Mouse (Mus musculus): ENCODE measurements around the gene Kirrel2.
A peak's percentile ranks its signal among the peaks of the same experiment; 100 is the strongest.
"Not testable (repeated sequence)": the region's sequence is repeated elsewhere in the genome, so short reads cannot be mapped to it uniquely, and the experiment has no call there.

Kirrel2 gene

GRCm38 (mm10) chr7:30457629-30458330 lies at the start of gene Kirrel2, which contains the start of gene Nphs1:
TSS of gene Kirrel2 (minus strand) at chr7:30457690.
TSS of gene Nphs1 (plus strand) at chr7:30458315.
- peak in 1 of 2 experiments; percentile 45 for DNase-seq (ENCODE audit: low spot score in 2 of 2)

DNA sequence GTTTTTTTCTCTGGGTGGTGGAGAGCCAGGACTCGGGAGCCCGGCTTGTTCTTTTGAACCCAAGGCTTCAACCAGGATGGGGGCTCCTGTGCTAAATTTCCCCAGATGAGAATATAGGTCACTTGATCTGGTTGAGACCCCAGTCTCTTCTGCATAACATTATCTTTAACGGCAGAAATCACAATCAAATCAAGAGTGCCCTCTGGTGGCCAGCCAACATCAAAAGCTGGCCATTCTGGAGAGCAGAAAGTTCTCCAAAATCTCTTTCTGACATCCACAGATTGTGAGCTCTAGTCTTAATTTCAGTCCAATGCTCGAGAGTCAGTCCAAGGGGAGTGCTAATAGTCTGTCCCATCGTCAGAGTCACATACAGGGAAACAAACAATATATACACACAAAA lies 43.7 kb upstream of the Kirrel2 start:
- DNase-seq (ENCODE audit: low spot score in 2 of 2), result not testable (repeated sequence)

DNA sequence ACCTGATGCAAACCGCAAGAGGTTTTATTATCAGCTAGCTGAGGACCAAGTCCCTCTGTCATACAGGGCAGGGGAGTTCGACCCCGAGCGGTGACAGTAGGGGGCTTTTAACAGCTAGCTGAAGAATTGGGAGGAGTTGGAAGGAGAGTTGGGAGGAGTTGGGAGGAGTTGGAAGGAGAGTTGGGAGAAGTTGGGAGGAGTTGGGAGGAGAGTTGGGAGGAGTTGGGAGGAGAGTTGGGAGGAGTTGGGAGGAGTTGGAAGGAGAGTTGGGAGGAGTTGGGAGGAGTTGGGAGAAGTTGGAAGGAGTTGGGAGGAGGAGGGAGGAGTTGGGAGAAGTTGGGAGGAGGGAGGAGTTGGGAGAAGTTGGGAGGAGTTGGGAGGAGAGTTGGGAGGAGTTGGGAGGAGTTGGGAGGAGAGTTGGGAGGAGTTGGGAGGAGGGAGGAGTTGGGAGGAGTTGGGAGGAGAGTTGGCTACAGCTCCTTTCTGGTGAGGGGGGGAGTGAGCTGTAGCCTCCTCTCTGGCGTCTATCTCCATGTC lies 38.1 kb upstream of the Kirrel2 start:
- not testable (repeated sequence) for DNase-seq (ENCODE audit: low spot score in 2 of 2)

DNA sequence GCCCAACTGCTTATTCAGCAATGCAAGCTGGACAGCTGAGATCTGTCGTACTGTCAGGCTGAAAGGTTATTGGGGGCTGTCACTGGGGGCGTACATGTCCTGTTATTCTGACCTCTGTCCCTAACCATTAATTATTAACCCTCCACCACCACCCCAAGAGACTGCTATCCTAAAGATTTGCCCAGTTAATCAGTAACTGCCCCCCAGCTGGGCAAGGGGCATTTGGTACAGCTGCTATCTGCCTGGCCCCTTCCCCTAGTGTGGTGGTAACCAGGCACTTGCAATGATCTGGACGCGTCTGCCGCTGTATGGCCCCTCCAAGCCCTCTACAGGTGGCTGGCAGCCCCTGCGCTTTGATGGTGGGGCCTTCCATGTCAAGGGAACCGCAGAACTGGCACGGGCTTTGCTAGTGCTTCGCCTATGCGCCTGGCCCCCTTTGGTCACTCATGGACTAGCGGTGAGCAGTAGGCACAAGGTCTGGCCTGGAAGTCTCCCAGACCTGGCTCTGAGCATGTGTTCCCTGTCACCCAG lies 36.0 kb upstream of the Kirrel2 start, which contains the start of gene Prodh2:
Gene Prodh2, plus strand, starts transcription at position 222 of the 531 bp plus-strand sequence.
- no peak for DNase-seq (ENCODE audit: low spot score in 2 of 2)

GRCm38 (mm10) chr7:30492765-30493164 lies 35.3 kb upstream of the Kirrel2 start:
- peak in 1 of 2 experiments; percentile 64 for DNase-seq (ENCODE audit: low spot score in 2 of 2)

- no peak for DNase-seq (ENCODE audit: low spot score in 2 of 2)
Measured at GRCm38 (mm10) chr7:30490957-30491307, 33.4 kb upstream of the Kirrel2 start.

DNA sequence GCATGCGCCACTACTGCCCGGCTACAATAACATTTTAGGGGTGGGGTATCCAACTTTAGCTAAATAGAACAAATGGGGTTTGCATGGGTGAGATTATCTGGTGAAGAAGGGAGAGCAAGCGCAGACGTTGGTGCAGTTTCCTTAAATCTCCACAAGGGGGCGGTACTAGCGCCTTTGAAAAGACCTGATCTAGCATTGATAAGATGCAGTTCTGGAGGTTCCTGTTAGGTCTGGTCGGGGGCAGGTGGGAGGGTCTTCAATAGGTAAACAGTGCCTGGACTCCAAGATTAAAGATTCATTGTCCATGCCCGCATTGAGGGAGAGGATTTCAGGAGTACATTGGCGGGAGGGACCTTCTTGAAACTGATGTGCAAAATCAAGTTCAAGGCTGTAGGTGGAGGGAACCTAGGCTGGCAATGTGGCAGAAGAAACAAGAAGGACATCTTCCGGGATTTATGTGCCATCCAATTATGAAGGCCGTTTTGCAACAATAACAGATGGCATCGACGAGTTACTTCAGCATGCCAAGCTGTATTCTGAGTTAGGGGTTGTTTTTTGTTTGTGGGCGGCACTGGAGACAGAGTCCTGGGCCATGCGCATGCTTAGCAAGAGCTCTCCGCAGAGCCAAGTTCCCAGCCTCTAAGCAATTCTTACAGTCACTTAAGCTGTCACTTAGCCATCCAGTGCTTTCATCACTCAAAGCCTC lies 32.9 kb upstream of the Kirrel2 start:
- peak in 1 of 2 experiments; percentile 51 for DNase-seq (ENCODE audit: low spot score in 2 of 2)

- DNase-seq (ENCODE audit: low spot score in 2 of 2), result no peak
Measured at GRCm38 (mm10) chr7:30484250-30484649, 26.8 kb upstream of the Kirrel2 start.

- peak in 1 of 2 experiments; percentile 35 for DNase-seq (ENCODE audit: low spot score in 2 of 2)
Measured at GRCm38 (mm10) chr7:30477415-30478381, 20.2 kb upstream of the Kirrel2 start.

- DNase-seq (ENCODE audit: low spot score in 2 of 2), result not testable (repeated sequence)
Measured at GRCm38 (mm10) chr7:30476136-30476535, 18.6 kb upstream of the Kirrel2 start.

DNA sequence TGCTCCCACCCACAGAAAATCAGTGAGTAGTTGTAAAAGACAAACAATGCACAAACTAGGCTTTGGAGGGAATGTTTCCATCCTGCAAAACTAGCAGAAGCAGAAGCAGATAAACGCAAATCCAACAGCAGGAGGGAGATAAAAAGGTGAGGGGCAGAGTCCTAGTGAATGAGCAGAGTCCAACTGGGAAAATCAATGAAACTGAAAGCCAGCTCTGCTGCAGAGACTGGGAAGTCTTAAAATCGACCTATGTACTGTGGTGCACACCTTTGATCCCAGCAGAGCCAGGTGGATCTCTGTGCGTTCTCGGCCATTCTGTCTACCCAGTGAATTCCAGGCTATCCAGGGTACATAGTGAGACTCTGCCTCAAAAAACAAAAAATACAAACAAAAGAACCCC lies 17.5 kb upstream of the Kirrel2 start:
- DNase-seq (ENCODE audit: low spot score in 2 of 2), result no peak

DNA sequence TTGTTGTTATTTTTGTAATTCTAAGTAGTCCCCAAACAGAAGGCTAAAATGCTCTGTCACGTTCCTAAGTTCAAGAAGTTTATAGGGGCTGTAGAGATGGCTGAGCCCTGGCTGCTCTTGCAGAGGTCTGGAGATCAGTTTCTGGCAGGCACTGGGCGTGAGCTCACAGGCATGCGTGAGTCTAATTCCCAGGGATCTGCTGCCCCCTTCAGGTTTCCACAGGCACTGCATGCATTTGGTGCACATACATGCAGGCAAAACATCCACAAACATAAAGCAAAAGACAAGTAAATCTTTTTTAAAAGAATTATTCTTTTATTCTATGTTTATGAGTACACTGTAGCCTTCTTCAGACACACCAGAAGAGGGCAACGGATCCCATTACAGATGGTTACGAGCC lies 14.9 kb upstream of the Kirrel2 start:
- DNase-seq (ENCODE audit: low spot score in 2 of 2), result peak in 1 of 2 experiments; percentile 40

DNA sequence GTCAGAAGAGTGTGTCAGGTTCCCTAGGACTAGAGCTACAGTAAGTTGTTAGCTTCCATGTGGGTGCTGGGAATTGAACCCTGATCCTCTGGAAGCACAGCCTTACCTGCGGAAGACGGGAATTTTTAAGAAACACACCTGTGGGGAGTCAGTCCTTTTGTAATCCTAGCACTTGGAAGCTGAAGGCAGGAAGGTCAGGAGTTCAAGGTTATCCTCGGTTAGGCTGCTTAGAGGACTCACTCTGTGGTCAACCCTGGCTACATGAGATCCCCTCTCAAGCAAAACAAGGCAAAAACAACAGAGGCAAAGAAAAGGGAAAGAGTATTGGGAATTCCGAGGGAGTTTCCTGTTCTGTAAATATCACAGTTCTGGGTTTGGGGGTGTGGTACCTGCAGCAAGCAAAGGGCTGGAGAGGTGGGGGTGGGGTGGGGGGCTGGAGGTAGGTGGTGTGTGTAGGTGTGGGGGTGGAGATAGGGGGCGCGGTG lies 7.4 kb upstream of the Kirrel2 start:
- no peak for DNase-seq (ENCODE audit: low spot score in 2 of 2)

DNA sequence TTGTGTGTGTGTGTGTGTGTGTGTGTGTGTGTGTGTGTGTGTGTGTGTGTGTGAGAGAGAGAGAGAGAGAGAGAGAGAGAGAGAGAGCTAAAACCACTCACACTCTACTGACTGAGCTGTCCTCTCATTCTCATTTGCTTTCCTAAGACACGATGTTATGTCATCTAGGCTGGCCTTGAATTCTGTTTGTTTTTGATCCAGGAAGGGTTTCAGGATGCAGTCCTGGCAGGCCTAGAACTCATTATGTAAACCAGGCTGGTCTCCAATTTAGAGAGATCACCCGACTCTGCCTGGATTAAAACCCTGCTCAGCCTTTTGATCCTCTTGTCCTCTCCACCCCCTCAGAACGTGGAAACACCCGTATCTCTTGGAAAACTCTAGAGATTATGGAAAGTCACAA lies 6.5 kb upstream of the Kirrel2 start:
- no peak for DNase-seq (ENCODE audit: low spot score in 2 of 2)

DNA sequence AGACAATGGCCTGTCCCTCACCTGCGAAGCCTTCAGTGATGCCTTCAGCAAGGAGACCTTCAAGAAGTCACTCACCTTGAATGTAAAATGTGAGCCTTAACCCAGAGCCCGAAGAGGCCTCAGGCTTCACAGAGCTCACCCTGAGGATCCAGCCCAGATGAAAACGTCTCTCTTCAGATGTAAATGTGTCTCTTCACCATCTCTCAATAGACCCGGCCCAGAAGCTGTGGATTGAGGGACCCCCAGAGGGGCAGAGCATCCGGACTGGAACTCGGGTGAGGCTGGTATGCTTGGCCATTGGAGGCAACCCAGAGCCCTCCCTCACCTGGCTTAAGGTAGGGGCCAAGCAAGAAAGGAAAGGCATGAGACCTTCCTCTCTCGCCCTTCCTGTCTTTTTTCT lies 6.1 kb upstream of the Kirrel2 start:
- no peak for DNase-seq (ENCODE audit: low spot score in 2 of 2)

- no peak for DNase-seq (ENCODE audit: low spot score in 2 of 2)
Measured at GRCm38 (mm10) chr7:30459484-30459883, 2.0 kb upstream of the Kirrel2 start.

DNA sequence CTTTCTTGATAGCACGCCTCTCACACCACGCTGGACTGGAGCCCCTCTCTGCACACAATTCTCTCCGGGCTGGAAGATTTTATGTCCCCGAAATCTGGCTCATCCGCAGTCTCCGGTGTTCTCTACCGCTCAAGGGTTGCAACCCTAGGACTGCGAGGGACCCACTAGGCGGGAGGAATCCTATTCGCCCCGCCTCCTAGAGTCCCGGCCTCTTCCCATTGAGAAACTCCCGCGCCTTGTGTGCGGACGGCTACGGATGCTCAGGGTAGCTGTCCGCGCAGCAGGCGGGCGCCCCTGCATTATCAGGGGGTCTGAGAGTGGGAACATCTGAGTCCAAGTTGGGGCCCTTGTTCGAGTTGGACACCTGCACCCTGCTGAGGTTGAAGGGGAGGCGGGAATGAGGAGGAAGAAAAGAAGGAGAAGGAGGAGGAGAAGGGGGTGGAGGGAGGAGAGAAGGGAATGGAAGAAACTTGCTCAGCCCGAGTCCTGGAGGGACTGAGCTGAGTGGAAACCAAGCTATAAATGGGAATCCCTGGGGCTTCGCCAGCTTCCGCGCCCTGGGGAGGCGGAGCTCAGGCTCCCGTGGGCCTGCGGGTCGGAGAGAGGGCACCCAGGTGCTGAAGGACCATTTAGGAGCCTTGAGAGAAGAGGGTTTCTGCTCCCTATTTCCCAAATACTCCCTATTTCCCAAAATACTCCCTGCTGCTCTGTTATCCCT lies 420 bp downstream of the Kirrel2 start:
- DNase-seq (ENCODE audit: low spot score in 2 of 2), result no peak

GRCm38 (mm10) chr7:30456487-30456886 lies 1.0 kb downstream of the Kirrel2 start:
- no peak for DNase-seq (ENCODE audit: low spot score in 2 of 2)

DNA sequence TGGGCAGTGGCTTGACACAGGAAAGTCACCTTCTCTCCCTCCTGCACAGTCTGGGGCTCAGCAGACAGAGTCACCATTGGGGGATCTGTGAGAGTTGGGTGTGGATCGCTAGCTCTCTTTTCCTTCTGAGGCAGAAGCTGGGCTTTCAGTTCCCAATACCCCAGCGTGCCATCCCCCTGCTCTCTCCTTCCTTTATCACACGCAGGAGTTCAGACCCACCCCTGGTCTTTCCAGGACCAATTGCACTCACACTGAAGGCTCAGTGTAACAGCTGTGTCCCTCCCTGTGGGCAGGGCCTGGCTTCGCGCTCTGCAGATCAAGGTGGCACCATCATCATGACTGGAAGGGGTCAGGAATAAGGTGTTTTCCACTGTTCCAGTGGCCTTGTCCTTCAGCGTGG lies 3.2 kb downstream of the Kirrel2 start:
- no peak for DNase-seq (ENCODE audit: low spot score in 2 of 2)

GRCm38 (mm10) chr7:30453766-30454165 lies 3.7 kb downstream of the Kirrel2 start:
- no peak for DNase-seq (ENCODE audit: low spot score in 2 of 2)

GRCm38 (mm10) chr7:30453327-30453726 lies 4.2 kb downstream of the Kirrel2 start:
- DNase-seq (ENCODE audit: low spot score in 2 of 2), result no peak

All from frontal cortex, postnatal 14 days (tissue).